Mouse (Mus musculus) embryonic facial prominence, embryonic 11.5 days (tissue): ENCODE measurements around the gene Ptprg. TPM values are rescaled to one million over a fixed set of nuclear protein-coding genes. Genes with fewer than 3 reads are reported as not detected.

Experiments used
- ATAC-seq: fragments of 200-750 bp; cut with Nextera tagmentation; replicated peaks from 2 replicates; pipeline ENCODE4 v1.8.0; 2017; ENCODE audit warnings: low read depth; ENCODE audit not compliant: insufficient number of reproducible peaks, low FRiP score, low TSS enrichment
- DNase-seq: peaks from one replicate; pipeline ENCODE4 v3.0.0-alpha.2; 2015; ENCODE audit warnings: low spot score
- H3K27ac ChIP-seq: fragments of 300-500 bp; sonication (generic); replicated peaks from 2 replicates; pipeline ENCODE4 v1.5.1; 2014; ENCODE audit warnings: mild to moderate bottlenecking, low read depth, low read length, control low read depth
- H3K27me3 ChIP-seq: fragments of 300-500 bp; sonication (generic); 2 replicates; pipeline ENCODE4 v1.6.1; 2014; ENCODE audit warnings: mild to moderate bottlenecking, low read length, moderate library complexity, mixed read lengths; ENCODE audit not compliant: control insufficient read depth, insufficient read depth
- H3K36me3 ChIP-seq: fragments of 300-500 bp; sonication (generic); replicated peaks from 2 replicates; pipeline ENCODE4 v1.6.1; 2014; ENCODE audit warnings: low read depth, mild to moderate bottlenecking, low read length, moderate library complexity, mixed read lengths; ENCODE audit not compliant: control insufficient read depth, insufficient read depth
- H3K4me1 ChIP-seq: fragments of 300-500 bp; sonication (generic); 2 replicates; pipeline ENCODE4 v1.6.1; 2014; ENCODE audit warnings: low read length, mixed read lengths; ENCODE audit not compliant: control insufficient read depth, insufficient read depth
- H3K4me2 ChIP-seq: fragments of 300-500 bp; sonication (generic); 2 replicates; pipeline ENCODE4 v1.6.1; 2014; ENCODE audit warnings: low read depth, mild to moderate bottlenecking, control low read depth, low read length, moderate library complexity
- H3K4me3 ChIP-seq: fragments of 300-500 bp; sonication (generic); 2 replicates; pipeline ENCODE4 v1.5.1; 2014; ENCODE audit warnings: low read depth, low read length, control low read depth
- H3K9ac ChIP-seq: fragments of 300-500 bp; sonication (generic); replicated peaks from 2 replicates; pipeline ENCODE4 v1.6.1; 2014; ENCODE audit warnings: mild to moderate bottlenecking, control low read depth, low read length
- H3K9me3 ChIP-seq: fragments of 300-500 bp; sonication (generic); replicated peaks from 2 replicates; pipeline ENCODE4 v1.6.1; 2016; ENCODE audit warnings: mild to moderate bottlenecking, low read length, inconsistent platforms, mixed read lengths; ENCODE audit not compliant: control insufficient read depth
- WGBS: fragments of 180-500 bp; shearing (Covaris S2); extraction: QIAGEN DNeasy Blood & Tissue Kit; methylation state at CpG from one replicate; pipeline ENCODE4 v1.1.7; 2014; 5-methylcytosine and 5-hydroxymethylcytosine counted together
- polyA plus RNA-seq: library from polyadenylated mRNA; unstranded; fragments of >200 nt; fragmentation: Nextera tagmentation; extraction: Ambion mirVana; gene quantifications from 2 replicates; pipeline ENCODE4 v1.2.1, GENCODE M21; 2014

Gene Ptprg
- polyA plus RNA-seq: 28.7 TPM in 2 replicates

DNA sequence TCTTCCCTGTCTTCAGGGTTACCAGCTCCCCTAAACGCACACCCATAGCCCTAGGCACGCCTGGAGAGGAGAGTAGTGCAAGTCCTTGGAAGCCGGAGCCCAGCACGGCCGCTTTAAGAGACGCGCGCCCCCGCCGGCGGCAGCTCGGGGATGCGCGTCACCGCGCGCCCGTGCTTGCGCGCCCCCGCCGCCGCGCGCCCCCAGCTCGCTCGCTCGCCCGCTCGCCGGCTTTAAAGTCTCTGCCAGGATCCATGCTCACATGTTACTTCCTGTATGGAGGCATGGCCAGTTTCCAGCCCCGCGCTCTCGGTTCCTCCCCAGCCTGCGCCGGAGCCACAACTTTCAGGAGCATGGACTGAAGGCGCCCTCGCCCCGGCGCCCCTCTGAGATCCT, at the start of gene Ptprg:
TSS of gene Ptprg (plus strand) at position 260 of the 393 bp plus-strand sequence.
- under 1% methylated on average over 39 of the region's 40 CpGs for WGBS
- Histone ChIP-seq H3K4me1 (no peaks in the 10 kb centered on the region; the same call in 1 of the 2 replicates), H3K9me3 (no peaks in the 10 kb centered on the region), H3K9ac (peak within 1 kb of the TSS; percentile 96), H3K27ac (peak within 1 kb of the TSS; percentile 98), H3K36me3 (no peaks in the 10 kb centered on the region), H3K4me2 (peak within 1 kb of the TSS; percentile 92), H3K27me3 (no peaks in the 10 kb centered on the region), H3K4me3 (peak within 1 kb of the TSS; percentile 83)
- ATAC-seq: peak; percentile 87
- DNase-seq: peak; percentile 90

DNA sequence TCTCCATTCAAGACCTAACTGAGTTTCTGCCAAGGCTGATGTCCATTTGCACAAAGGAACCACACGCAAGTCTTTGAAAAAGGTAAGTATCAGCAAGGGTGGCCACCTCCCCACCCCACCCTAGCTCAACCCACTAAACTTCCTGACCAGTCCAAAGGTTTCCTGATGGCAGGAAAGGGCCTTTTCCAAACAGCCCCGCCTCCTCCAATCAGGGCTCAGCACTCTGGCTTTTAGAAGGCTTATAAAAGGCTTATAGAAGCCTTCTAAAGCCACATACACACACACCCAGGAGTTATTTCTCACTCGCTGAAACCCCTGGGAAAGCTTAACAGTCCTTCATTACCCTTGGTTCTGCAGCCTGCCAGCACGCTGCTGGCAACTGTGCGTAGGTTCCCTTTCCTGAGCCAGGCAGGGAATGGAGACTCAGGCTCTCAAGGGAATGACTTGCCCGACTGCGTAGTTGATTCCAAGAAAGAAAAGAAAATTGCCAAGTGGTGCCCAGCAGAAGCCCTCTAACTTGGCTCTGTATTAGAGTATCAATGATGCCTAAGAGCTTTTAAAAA, 49.4 kb upstream of the Ptprg start:
- Histone ChIP-seq H3K27me3 (no peaks in the 10 kb centered on the region), H3K9me3 (no peaks in the 10 kb centered on the region), H3K9ac (no peak overlapping the region), H3K4me3 (no peak overlapping the region), H3K4me1 (no peaks in the 10 kb centered on the region), H3K4me2 (no peak overlapping the region), H3K27ac (no peak overlapping the region), H3K36me3 (no peaks in the 10 kb centered on the region)
- no peak for ATAC-seq
- DNase-seq: no peak
- 45% methylated on average over 7 of the region's 7 CpGs for WGBS

DNA sequence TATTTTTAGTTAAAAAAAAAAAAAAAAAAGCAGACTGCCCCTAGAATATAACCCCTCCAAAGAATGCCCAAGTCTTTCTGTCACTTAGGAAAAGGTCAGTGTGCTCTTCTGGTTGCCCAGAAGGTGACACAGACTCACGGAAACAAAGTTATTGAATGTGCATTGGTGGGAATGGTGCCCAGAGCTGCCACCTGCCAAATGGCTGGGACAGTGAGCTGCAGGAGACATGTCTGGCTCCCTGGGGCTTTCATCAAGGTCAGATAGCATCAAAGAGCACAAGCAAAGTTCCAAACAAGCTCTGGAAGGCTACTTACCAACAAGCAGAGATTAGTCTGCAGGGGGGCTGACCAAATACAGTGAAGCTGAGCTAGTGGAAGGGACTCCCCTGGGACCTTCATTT, 43.2 kb upstream of the Ptprg start:
- Histone ChIP-seq H3K4me3 (no peak overlapping the region), H3K4me2 (no peak overlapping the region), H3K9me3 (no peaks in the 10 kb centered on the region), H3K27ac (no peak overlapping the region), H3K27me3 (no peaks in the 10 kb centered on the region), H3K4me1 (no peaks in the 10 kb centered on the region), H3K36me3 (no peaks in the 10 kb centered on the region), H3K9ac (no peak overlapping the region)
- DNase-seq (no peak), ATAC-seq (no peak)
- 79% methylated on average over 1 of the region's 1 CpGs for WGBS

DNA sequence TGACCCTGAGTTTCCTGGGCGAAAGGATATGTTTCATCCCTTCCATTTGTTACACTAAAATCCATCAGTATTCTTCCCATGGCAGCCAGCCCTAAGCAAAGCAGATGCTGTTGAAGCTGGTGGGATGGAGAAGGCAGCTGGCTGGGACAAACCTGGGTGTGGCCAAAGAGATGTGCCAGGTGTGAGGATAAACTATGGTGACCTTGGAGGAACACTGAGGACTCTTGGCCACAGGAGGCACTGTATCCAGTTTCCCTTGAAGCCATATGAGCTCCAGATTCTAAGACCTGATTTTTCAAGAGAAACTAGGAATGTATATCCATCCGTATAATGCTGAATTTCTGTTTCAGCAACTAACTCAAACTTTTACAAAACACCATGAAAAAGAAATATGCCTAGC, 34.2 kb upstream of the Ptprg start:
- DNase-seq (no peak), ATAC-seq (no peak)
- Histone ChIP-seq H3K27ac (no peak overlapping the region), H3K9me3 (no peaks in the 10 kb centered on the region), H3K9ac (no peak overlapping the region), H3K4me3 (no peak overlapping the region), H3K36me3 (no peaks in the 10 kb centered on the region), H3K4me2 (no peak overlapping the region), H3K27me3 (no peaks in the 10 kb centered on the region), H3K4me1 (no peaks in the 10 kb centered on the region)
- 96% methylated on average over 2 of the region's 2 CpGs for WGBS

DNA sequence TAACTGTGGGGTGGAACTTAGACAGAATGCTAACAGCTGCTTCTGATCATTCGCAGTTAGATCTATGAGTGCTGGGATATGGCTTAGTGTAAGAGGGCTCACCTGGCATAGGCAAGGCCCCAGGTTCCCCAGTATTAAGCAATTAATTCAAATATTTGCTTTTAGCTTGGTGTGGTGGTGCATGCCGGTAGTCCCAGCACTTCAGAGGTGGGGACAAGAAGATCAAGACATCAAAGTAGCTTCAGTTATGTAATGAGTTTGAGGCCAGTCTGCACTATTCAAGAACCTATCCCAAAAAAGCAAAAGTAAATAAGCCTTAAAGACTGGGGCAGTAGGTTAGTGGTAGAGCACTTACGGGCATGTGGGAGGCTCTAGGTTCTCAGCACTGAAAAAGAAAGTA, 30.3 kb upstream of the Ptprg start:
- Histone ChIP-seq H3K4me2 (no peak overlapping the region), H3K4me3 (no peak overlapping the region), H3K4me1 (no peaks in the 10 kb centered on the region), H3K27ac (no peak overlapping the region), H3K9me3 (no peaks in the 10 kb centered on the region), H3K27me3 (no peaks in the 10 kb centered on the region), H3K9ac (no peak overlapping the region), H3K36me3 (no peaks in the 10 kb centered on the region)
- 74% methylated on average over 3 of the region's 3 CpGs for WGBS
- DNase-seq (no peak), ATAC-seq (no peak)

DNA sequence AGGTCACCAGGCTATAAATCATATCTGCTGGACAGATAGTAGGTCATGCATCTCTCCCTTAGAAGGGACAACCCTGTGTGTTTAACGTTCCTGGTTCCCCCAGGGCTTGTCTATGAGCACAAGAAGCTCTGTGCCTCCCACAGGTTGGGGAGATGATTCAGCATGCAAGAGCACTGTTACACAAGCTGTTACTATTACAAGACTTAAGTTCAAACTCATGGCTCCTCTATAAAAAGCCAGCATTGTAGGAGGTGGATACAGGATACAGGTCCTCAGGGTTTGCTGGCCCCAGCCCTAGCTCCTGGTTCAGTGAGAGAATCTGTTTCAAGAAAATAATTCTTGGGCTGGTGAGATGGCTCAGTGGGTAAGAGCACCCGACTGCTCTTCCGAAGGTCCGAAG, 23.7 kb upstream of the Ptprg start:
- DNase-seq (no peak), ATAC-seq (no peak)
- Histone ChIP-seq H3K36me3 (no peaks in the 10 kb centered on the region), H3K9me3 (no peaks in the 10 kb centered on the region), H3K4me2 (no peak overlapping the region), H3K9ac (no peak overlapping the region), H3K27me3 (no peaks in the 10 kb centered on the region), H3K4me1 (no peaks in the 10 kb centered on the region), H3K27ac (no peak overlapping the region), H3K4me3 (no peak overlapping the region)
- WGBS: 96% methylated on average over 4 of the region's 4 CpGs

DNA sequence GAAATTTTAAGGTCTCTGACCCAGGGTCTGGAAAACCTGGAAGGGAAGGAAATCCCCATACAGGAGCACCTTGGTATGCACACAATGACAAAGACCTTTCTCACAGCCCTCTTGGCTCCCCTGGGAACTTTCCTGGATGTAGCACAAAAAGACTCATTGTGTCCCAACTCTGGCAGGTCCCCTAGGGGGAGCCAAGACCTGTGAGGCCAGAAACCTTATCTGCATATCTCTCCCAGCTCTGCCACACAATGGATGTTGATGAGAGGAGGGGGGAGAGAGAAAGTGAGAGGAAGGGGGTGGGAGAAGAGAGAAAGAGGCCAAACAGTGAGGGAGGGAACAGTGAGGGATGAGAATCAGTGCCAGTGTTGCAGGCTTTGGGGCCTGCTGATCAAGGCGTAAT, 18.9 kb upstream of the Ptprg start:
- no peak overlapping the region for H3K27ac ChIP-seq
- DNase-seq (peak; percentile 32), ATAC-seq (no peak; the same call in 1 of the 2 replicates)
- H3K36me3 ChIP-seq: no peaks in the 10 kb centered on the region
- no peaks in the 10 kb centered on the region for H3K27me3 ChIP-seq
- no peaks in the 10 kb centered on the region for H3K4me1 ChIP-seq
- WGBS: 29% methylated on average over 1 of the region's 1 CpGs
- H3K9me3 ChIP-seq: no peaks in the 10 kb centered on the region
- no peak overlapping the region for H3K4me2 ChIP-seq
- no peak overlapping the region for H3K4me3 ChIP-seq
- H3K9ac ChIP-seq: no peak overlapping the region

DNA sequence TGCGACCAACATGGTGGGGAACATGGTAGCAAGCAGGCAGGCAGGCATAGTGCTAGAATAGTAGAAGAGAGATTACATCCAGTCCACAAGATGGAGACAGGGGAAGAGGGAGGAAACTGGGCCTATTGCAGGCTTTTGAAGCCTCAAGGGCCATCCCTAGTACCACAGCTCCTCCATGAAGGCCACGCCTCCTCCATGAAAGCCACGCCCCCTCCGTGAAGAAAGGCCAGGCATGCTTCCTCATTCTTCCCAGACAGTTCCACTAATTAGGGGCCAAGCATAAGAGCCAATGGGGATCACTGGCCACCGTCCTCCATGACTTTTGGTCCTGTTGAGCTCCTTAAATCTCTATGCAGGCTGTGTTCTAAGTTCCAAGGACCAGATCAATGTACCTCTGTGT, 17.2 kb upstream of the Ptprg start:
- no peak overlapping the region for H3K9ac ChIP-seq
- H3K4me2 ChIP-seq: no peak overlapping the region
- 80% methylated on average over 5 of the region's 5 CpGs for WGBS
- H3K36me3 ChIP-seq: no peaks in the 10 kb centered on the region
- no peaks in the 10 kb centered on the region for H3K4me1 ChIP-seq
- no peak for ATAC-seq
- no peak overlapping the region for H3K4me3 ChIP-seq
- no peaks in the 10 kb centered on the region for H3K9me3 ChIP-seq
- no peak overlapping the region for H3K27ac ChIP-seq
- H3K27me3 ChIP-seq: no peaks in the 10 kb centered on the region
- no peak for DNase-seq
